Mouse (Mus musculus) adrenal gland, postnatal 14 days (tissue): ENCODE data around the gene Pth2. TPM values are rescaled to one million over a fixed set of nuclear protein-coding genes. Genes with fewer than 3 reads are reported as not detected.
"Not testable (repeated sequence)": the region's sequence is repeated elsewhere in the genome, so short reads cannot be mapped to it uniquely, and the experiment has no call there.

ENCODE experiments used
- DNase-seq: peaks from one replicate; pipeline ENCODE4 v3.0.0; 2021; ENCODE audit warnings: mixed read lengths
- long read RNA-seq, 2 experiments: library from polyadenylated mRNA; stranded (forward); transcript quantifications; one replicate each; pipeline ENCODE4 v2.0.0; 2021
- total RNA-seq: library from RNA; stranded (reverse); gene quantifications from 2 replicates; pipeline ENCODE4 v1.2.3, GENCODE M21; 2021

The Pth2 gene
- total RNA-seq, result not detected in 2 replicates
- long read RNA-seq, experiment 1, result 0 reads
- long read RNA-seq, experiment 2, result 0 reads

DNA sequence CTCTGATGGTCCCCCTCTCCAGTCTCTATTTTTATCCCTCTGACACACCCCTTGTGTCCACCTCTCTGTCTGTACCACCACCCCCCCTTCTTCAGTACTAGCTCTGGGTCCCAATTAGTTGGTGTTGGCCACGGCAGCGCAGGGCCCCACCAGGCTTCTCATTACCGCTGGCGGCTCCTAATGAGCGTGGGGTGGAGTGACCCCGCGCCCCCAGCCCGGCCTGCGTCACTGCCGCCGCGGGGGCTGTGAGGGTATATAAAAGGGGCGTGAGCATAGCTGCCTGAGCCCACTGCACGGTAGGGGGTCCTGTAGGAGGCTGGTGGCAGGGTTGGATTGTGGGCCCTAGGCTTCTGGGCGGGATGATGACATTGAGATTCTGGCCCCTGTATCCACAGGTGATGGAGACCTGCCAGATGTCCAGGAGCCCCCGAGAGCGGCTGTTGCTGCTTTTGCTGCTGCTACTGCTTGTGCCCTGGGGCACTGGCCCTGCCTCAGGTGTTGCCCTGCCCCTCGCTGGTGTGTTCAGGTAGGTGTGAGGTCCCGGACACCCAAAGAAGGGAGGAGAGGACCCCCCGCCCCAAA is at the start of gene Pth2:
Gene Pth2 (plus strand): TSS at position 100 of the 582 bp plus-strand sequence.
- no peak for DNase-seq

DNA sequence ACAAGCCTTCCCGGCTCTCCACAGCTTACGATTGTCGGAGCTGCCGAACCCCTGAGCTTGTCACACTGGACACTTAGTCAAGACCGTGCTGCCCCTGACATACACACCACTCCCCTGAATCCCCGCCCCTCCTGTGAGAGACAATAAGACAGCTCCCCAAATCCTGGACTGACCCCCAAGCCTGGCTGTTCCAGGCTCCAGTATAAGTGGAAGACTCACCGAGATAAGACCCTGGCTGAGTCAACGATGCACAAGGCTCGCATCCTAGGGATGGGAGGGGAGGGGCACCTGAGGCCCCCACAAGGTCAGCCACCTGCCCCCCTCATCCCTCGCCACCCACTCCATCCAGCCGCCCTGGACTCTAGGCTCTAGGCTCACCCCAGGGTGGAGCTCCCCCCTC is 48.9 kb upstream of the Pth2 start:
- DNase-seq, result no peak

DNA sequence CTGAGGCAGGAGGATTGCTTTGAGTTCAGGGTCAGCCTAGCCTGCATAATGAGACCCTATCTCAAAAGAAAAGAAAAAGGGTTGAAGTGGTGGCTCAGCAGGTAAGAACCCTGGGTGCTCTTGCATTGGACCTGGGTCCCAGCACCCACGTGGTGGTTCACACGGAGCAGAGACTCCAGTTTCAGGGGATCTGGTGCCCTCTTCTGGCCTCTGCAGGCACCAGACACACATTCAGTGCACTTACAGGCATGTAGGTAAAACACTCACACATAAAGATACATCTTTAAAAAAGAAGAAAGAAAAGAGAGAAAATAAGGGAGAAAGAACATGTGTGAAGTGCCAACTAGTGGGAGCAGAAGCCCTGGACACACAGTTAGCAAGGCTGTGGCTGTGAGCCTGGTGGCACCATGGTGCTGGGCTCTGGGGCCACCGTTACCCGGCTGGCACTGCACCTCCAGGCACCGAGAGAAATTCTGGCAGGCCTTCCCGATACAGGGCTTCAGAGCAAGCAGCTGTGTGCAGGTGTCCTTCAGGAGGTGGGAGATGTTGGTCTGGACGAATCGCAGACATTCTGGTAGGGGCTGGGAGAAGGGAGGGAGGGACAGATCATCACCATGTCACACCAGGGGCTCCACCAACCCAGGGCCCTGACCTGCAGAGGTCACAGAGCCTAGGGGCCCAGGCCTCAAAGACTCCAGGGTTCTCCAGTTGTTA is 47.2 kb upstream of the Pth2 start:
- no peak for DNase-seq

DNA sequence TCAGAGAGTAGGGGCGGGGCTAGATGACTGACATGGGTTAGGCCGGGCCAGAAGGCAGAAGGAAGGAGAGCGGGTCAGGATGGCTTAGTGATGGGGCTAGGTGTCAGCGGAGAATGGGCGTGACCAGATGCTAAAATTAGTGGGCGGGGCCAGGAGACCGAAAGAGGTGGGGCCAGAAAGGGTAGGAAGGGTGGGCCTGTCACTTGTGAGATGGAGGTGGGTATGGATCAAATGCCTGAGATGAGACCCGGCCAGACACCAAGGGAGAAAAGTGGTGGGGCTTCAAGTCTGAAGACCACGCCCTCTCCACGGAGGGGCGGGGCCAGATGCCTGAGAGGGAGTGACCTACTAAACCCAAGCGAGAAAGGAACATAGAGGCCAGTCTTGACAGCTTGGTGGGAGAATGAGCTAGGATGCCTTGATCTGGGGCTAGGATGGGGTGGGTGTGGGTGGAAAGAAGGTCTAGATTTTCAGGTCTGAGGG is 46.2 kb upstream of the Pth2 start:
- DNase-seq, result peak; percentile 64

DNA sequence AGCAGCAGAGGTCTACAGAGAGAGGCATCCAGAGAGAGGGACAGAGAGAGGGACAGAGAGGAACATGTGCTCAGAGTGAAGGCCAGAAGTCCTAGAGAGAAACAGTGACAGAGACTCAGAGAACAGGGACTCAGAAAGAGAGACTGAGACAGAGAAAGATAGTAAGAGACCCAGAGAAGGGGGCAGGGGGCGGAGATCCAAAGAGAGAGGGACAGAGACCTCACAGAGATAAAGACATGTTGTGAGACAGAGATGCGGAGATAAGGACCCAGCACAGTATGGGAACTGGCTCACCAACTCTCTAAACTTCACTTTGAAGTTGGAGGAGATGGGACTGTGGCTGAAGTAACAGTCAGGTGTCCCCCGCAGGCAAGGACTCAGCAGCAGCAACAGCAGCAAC is 45.4 kb upstream of the Pth2 start:
- no peak for DNase-seq

DNA sequence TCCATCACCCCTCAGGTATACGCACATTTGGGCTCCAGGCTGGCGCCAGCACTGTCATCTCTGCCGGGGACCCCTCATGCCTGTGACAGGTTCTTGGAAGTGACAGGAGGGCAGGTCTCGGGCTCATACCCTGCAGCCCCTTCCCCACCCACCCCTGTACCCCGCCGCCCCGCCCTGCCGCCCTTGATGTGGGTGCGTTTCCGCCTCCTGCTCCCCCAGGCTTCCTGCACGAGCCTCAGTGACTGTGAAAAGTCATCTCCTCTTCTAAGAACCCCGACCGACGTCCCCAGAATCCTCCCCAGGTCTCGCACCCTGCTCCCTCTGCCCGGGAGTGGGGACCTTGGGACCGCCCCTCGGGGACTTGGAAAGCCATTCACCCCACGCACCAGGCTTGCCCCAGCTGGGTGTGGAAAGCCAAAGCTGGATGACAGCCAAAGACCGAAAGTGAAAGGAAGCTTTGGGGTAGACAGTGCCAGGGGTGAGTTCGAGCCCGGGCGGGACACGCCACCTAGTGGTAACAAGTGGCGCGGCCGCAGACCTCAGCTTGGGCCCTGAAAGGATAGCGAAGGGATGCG is 44.7 kb upstream of the Pth2 start, which contains the start of the genes Gm45713 and Flt3l:
Gene Gm45713 (minus strand): TSS at position 239 of the 575 bp plus-strand sequence.
Gene Flt3l (minus strand): TSS at position 440 of the 575 bp plus-strand sequence.
- DNase-seq, result peak; percentile 97

DNA sequence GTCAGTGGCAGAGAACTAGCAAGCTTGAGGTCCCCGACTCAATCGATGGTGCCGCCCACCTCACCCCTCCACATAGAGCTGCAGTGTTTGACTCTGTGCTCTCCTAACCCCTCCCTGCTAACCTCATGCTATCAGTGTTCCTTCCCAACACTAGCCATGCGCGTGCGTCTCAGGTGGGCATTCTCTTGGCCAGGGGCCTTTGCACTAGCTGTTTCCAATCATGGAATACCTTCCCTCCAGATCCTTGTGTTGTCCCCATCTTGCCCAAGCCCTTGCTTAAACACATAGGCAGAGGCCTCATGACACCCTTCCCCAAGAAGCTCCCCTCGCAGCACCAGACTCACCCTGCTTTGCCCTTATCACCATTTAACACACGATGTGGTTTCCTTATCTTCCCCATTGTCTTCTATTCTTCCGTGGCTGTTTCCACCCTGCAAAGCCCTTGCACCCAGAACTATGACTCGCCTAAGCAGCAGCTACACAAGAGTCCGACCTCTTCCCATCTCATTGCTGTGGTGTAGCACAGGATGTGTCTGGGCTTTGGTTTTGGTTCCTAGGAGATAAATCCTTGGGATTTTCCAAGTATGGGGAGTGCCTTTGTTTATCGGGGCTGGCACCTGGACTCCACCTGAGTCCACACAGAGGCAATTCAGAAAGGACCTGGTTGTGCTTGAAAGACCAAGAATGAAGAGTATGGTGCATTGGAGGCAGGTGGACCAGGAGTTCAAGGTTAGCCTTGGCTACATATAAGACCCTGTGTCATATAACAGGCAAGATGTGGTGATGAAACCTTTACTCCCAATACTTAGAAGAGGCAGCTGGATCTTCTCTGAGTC is 43.4 kb upstream of the Pth2 start:
- no peak for DNase-seq

DNA sequence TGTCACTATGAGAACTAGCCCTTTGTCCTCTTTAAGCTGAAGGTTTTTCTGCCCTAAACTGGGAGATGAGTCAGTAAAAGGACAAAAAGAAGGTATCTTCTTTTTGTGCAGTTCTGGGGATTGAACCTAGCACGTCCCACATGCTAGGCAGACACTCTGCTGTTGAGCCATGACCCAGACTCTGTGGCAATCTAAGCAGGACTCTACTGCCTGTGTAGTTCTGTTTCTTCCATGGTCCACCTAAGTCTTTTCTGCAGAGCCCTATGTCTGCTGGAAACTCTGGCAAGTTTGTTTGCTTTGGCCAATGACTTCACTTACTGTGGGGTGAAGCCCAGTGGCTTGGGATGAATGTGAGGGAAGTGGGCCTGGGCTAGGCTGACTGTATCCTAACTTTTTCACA is 42.4 kb upstream of the Pth2 start:
- no peak for DNase-seq

DNA sequence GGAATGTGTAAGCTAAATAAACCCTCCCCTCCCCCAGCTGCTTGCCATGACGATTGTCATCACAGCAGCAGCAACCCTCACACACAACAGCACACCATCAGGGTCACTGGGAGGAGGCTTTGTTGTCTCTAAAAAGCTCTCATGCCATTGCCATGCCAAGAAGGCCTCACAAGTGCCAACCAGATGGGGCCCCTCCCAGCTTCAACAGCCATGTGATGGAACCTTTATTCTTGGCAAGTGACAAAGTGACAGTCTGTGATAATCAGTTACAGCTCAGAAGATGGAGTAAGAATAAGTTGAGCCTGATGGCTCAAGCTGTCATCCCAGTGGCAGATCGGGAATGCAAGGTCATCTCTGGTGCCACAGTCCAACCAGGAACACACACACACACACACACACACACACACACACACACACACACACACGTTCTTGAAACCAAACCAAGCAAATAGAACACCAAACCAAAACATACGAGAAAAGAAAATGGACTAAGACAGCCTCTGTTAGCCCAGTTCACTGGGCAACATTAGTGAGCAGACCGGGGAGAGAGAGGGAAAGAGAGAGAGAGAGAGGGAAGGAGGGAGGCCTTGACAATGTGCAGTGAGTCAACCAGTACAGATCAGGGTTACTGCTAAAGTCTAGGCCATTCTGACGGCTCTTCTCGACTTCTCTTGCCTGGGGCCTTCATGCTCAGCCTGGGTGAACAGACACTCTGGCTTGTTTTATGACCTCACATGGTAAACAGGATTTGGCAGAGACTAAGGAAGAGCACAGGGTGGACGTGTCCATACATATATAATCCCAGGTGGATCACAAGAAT is 40.7 kb upstream of the Pth2 start:
- DNase-seq, result peak; percentile 79

DNA sequence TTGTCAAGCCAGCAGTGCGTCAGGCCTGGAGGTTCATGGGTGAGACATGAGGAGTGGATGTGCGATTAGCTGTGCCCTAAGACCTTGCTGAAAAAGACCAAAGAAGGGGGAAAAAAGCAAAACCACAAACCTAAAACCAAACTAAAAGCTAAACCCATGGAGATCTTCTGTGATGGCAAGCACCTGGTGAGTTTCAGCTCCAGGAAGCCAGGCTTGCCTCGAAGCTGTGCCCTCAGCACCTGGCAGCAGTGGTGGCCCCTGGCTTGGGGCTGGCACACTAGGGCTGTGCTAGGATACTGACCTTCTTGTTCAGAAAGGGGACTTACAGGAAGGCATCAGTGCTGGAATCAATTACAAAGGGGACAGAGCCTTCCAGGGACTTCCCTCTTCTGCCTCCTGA is 39.5 kb upstream of the Pth2 start:
- DNase-seq, result peak; percentile 4

DNA sequence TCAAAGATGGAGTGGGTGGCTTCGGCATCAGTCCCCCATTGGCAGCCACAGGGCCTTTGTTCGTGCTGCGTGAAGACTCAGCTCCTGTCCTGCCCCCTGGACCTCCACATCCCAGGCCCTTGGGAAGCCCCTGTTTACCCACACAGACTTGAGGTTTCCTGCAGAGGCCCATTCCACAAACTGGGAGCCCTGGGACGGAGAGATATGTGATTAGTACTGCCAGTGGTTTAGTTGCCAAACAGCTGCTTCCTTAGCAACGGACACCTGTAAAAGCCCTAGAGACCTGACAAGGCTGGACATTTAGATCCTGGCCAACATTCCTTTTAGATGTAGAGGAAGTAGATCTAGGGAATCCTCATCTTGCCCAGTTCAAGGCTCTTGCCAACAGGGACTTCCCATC is 38.9 kb upstream of the Pth2 start:
- no peak for DNase-seq

DNA sequence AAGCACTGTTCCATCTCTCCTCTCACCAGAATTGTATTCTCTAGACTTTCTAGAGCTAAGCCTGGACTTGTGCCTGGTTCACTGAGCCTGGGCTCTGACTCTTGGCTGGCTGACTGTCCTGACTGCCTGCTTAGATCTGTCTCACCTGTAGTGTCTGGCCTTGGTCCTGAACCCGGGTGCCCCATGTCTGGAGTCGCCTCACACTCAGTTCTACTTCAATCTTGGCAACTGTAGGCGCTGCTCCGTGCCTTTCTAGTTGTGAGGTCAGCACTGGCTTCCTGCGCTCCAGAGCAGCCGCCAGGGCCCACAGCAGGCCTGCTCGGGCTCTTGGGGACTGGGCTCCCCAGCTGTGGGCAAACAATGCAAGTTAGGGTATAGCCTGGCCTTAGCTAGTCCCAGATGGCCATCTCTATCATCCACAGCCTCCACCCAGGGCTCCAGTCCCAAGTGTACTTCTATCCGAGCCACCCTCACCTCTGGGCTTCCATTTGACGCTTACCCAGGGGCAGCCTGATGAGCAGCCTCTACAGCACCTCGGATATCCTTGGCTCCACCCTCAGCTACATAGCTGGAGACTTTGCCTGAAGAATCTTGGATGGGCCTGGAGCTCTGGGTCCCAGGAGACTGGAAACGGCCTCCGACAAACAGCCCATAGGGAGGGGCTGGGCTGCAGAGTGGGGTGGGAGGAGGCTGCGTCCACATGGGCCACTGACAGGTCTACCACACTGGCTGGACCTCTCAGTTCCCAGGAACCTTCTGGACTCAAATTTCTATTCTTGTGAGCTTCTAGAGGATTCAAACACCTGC is 36.2 kb upstream of the Pth2 start:
- peak; percentile 9 for DNase-seq

DNA sequence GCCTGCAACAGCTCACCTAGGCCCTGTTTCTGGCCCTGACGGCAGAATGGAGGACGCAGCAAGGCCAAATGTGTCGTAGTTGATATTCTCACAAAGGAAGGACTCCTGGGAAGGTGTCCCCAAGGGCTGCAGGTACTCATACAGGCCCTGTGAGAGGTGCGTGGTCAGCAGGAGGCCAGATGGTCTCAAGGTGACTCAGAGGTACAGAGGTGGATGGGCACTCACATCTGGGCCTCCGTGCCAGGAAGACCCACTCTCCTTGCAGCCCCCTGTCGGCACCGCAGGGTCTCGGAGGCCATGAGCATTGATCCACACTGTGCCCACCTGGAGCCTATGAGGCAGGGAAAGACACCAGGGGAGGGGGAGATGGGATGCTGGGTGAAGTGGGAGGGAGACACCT is 35.3 kb upstream of the Pth2 start:
- DNase-seq, result peak; percentile 8

DNA sequence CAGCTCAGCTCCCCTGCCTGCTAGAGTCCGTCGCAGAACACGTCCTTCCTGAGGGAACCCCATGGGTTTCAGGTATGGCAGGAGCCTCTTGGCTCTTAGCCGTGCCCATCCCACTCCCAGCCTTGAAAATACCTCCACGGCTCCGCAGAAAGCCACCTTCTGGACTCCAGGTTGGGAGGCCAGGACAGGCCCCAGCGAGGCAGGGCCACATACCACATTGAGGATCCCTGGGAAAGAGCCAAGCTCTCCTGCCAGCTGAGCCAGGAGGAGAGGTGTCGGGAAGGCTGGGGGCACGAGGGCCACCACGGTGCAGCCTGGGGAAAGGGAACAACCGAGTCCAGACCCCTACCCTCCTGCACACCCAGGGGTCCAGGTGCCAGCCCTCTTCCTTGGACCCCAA is 33.5 kb upstream of the Pth2 start:
- peak; percentile 6 for DNase-seq

DNA sequence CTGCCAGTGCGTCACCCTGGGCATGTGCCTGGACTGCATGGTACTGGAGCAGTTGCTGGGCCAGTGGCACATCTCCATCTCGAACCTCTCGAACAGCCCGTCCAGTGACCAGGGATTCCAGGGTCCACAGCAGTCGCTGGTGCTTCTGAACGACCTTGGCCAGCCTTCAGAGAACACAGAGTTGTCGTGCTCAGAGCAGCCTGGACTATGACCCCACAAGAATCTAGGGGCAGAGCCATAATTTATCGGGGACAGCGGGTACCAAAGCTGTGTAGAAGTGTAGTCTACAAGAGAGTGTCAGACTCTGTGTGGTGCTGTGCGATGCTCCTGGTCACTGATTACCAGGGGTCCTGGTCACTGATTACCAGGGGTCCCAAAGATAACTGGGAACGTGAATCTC is 32.9 kb upstream of the Pth2 start:
- peak; percentile 6 for DNase-seq

DNA sequence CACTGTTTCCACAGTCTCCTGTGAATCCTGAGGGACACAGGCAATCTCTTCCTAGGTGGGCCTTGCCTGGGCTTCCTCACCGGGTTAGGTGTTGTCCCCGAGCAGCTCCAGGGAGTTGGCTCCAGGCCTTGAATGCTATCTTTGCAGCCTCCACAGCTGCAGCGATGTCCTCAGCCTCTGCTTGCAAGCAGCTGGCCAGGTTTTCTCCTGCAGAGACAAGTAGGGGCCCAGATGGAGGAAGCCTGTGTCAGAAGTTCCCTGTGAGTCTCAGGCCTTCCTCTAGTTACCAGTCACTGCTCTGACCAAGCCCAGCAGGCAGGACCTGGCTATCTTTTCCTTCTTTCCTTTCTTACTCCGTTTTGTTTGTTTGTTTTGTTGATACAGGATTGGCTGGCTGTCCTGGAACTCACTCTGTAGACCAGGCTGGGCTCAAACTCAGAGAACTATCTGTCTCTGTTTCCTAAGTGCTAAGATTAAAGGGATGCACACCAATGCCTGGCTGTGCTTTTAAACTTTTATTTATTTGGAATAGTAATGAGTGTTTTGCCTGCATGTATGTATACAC is 32.2 kb upstream of the Pth2 start:
- DNase-seq, result peak; percentile 22

DNA sequence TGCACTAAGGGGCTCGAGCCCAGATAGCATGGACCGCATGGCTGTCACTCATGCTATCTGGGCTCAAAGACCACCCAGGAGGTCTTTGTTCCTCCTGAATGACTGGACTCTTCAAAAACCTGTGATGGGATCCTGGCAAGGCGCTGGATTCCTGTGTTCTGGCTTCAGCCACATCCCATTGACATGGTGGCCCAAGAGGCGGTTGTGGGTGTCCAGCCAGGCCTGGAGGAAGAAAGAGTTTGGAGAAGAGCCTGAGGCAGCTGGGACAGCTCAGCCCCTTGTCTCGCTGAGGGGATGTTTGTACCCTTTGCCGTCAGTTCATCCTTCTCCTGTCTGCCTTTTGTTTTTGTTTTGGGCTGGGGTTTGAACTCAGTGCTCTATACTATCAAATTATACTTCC is 31.2 kb upstream of the Pth2 start:
- peak; percentile 5 for DNase-seq

DNA sequence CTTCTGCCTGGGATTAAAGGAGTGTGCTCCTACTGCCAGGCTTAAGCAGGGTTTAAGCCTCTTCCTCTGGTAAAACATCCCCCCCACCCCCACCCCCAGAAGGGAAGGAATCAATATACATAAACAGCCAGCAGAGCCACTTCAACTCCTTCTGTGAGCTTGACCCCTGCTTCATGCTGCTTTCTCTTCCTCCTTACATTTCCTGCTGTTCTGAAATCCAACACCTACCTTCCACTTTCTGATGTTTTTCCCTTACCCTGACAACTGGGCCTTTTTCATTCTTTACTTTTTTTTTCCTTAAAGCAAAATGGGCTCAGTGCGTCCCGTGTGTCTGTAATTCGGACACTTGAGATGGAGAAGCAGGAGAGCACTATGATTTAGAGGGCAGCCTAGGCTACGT is 30.5 kb upstream of the Pth2 start:
- DNase-seq, result no peak

DNA sequence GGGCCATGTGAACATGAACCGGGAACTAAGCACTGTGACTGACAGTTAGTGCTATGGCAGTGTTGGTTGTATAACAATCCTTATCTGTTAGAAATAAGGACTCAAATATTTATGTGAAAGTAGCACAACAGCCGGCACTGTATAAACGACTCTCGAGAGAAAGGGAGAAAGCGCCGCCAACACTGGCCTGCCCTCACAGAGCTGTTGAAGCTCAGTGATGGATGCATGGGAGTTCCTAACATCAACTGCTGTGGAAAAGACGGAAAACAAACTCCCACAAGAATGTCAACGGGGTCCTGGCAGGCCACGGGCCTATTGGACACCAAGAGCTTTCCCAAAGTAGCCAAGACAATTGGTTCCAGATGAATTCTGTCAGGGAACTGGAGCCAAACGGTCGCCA is 29.5 kb upstream of the Pth2 start:
- peak; percentile 14 for DNase-seq

DNA sequence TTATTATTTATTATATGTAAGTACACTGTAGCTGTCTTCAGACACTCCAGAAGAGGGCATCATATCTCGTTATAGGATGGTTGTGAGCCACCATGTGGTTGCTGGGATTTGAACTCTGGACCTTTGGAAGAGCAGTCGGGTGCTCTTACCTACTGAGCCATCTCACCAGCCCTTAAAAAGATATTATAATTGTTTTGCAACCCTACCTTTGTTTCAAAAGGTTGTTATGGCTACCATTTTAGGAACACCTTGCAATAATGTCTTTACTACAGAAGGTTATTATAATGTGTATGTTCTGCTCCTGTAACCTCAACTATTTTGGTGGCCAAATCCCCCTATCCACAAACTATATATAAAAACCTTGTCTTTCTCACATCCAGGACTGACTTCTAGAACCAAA is 27.7 kb upstream of the Pth2 start:
- DNase-seq, result not testable (repeated sequence)
